Mouse (Mus musculus) olfactory bulb, adult 2 months (tissue): ENCODE data around the gene Kxd1. TPM values are rescaled to one million over a fixed set of nuclear protein-coding genes. Genes with fewer than 3 reads are reported as not detected.

ENCODE experiments used
- H3K27ac ChIP-seq: fragments of 200-500 bp; 2 replicates; pipeline ENCODE4 v1.5.1; 2012; ENCODE audit warnings: low read depth, low read length; ENCODE audit not compliant: insufficient read depth
- H3K4me1 ChIP-seq: fragments of 200-500 bp; 2 replicates; pipeline ENCODE4 v1.6.1; 2012; ENCODE audit warnings: low read length; ENCODE audit not compliant: control insufficient read depth, insufficient read depth
- H3K4me3 ChIP-seq: fragments of 200-500 bp; 2 replicates; pipeline ENCODE4 v1.5.1; 2012; ENCODE audit warnings: mild to moderate bottlenecking, low read depth, low read length, moderate library complexity; ENCODE audit not compliant: insufficient read depth
- CTCF ChIP-seq: fragments of 200-500 bp; IDR thresholded peaks from 2 replicates; pipeline ENCODE4 v1.5.1; 2012; ENCODE audit warnings: low read depth, mild to moderate bottlenecking, low read length, moderate library complexity; ENCODE audit not compliant: insufficient read depth
- POLR2A ChIP-seq: fragments of 200-500 bp; IDR thresholded peaks from 2 replicates; pipeline ENCODE4 v1.6.1; 2012; ENCODE audit warnings: mild to moderate bottlenecking, low read depth, low read length, moderate library complexity; ENCODE audit not compliant: insufficient read depth
- WGBS: fragments of 180-500 bp; shearing (Covaris S2); methylation state at CpG from one replicate; pipeline ENCODE4 v1.1.7; 2018; 5-methylcytosine and 5-hydroxymethylcytosine counted together
- polyA plus RNA-seq: library from polyadenylated mRNA; stranded (reverse); fragments of >200 nt; gene quantifications from 2 replicates; pipeline ENCODE4 v1.2.4, GENCODE M21; 2012; ENCODE audit warnings: low replicate concordance; ENCODE audit not compliant: missing spikeins, insufficient read depth, insufficient read length

The Kxd1 gene
- polyA plus RNA-seq, 1 experiment, result not detected

DNA sequence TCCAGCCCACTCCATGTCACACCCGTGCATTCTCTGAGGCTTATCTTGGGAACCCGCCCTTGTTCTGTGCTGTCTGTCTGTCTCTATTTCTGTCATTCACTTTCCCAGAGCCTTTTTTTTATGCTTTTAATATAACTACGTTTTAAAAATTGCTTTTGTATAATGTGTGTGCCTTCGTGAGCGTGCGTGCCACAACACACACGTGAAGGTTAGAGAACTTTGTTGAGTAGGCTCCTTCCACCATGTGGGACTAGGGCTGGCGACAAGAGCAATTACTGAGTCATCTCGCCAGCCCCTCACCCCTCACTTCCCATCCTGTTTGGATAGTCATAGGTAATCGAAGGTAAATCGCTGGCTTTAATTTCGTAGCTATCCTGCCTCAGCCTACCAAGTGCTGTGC, 25.2 kb downstream of the Kxd1 start:
- TF ChIP-seq POLR2A, result no peak
- no peak for TF ChIP-seq CTCF
- no peak overlapping the region for H3K4me3 ChIP-seq
- peaks cover 42% of the 10 kb centered on the region for H3K4me1 ChIP-seq
- 50% methylated on average over 12 of the region's 12 CpGs for WGBS
- H3K27ac ChIP-seq, result no peak overlapping the region

DNA sequence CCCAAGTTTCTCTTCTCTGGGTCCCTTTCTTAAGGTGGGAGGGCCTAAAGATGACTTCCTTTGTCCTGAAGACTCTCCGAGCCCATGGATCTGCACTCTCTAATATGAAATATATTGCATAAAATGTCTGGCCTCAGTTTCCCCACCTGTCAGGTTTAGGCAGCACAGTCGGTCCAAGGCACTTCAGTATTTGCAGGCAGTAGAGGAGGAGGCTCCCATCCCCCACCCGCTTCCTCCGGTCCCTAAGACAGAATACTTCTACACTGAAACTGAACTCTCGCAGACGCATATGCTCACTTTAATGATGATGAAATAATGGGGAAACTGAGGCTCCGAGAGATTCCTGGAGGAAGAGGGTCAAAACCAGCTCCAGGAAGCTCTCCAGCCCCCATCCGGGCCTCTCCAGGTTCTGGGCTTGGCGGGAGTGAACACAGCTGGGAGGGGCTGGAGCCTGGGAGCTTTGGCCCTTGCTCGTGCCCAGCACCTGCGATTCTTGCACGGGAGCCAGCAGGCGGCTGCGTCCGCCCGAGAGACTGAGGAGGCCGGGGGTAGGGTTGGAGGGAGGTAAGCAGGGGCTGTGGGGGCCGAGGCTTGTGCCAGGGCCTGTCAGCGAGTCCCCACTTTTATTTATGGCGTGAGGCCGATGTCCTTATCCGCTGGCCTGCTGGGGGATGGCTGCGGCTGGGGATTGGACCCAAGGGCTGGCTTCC, 25.8 kb downstream of the Kxd1 start:
- H3K27ac ChIP-seq, result no peak overlapping the region
- H3K4me3 ChIP-seq, result no peak overlapping the region
- H3K4me1 ChIP-seq, result peaks cover 42% of the 10 kb centered on the region
- whole genome bisulfite sequencing, result 24% methylated on average over 23 of the region's 23 CpGs
- TF ChIP-seq CTCF (no peak), POLR2A (no peak)

DNA sequence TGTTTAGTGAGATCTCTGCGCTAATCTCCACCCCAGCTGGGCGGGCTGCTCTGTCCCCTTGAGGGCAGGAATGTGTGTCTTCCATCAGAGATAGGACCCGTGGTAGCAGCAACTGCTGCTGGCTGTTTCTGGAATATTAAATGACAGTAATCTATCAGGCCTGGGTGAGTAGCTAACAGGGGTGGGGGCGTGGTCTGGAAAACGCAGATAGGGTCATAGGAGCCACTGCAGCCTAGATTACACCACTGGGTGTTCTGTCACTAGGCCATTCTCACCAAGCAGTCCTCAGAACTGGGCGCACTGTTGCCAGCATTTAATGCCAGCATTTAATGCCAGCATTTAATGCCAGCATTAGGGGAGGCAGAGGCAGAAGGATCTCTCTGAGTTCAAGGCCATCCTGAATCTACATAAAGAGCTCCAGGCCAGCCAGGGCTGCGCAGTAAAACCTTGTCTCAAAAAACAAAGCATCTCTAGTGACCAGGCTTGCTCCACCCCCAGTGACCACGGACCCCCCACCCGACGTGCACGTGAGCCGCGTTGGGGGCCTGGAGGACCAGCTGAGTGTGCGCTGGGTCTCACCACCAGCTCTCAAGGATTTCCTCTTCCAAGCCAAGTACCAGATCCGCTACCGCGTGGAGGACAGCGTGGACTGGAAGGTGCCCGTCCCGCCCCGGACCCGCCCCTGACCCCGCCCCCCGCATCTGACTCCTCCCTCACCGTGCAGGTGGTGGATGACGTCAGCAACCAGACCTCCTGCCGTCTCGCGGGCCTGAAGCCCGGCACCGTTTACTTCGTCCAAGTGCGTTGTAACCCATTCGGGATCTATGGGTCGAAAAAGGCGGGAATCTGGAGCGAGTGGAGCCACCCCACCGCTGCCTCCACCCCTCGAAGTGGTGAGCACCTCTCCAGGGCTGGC, 27.1 kb downstream of the Kxd1 start:
- 16% methylated on average over 39 of the region's 39 CpGs for WGBS
- TF ChIP-seq CTCF (no peak), POLR2A (no peak)
- Histone ChIP-seq H3K27ac (no peak overlapping the region), H3K4me3 (no peak overlapping the region), H3K4me1 (peaks cover 38% of the 10 kb centered on the region)

GRCm38 (mm10) chr8:70495771-70496062, 32.0 kb downstream of the Kxd1 start:
- H3K4me3 ChIP-seq, result no peak overlapping the region
- H3K4me1 ChIP-seq, result peaks cover 30% of the 10 kb centered on the region
- TF ChIP-seq POLR2A, result no peak
- TF ChIP-seq CTCF, result no peak
- H3K27ac ChIP-seq, result no peak overlapping the region
- 55% methylated on average over 12 of the region's 12 CpGs for WGBS

GRCm38 (mm10) chr8:70495001-70495770, 32.6 kb downstream of the Kxd1 start:
- peaks cover 29% of the 10 kb centered on the region for H3K4me1 ChIP-seq
- no peak overlapping the region for H3K4me3 ChIP-seq
- WGBS, result 32% methylated on average over 21 of the region's 21 CpGs
- TF ChIP-seq CTCF, result no peak
- TF ChIP-seq POLR2A, result no peak
- no peak overlapping the region for H3K27ac ChIP-seq

GRCm38 (mm10) chr8:70494416-70494945, 33.3 kb downstream of the Kxd1 start:
- Histone ChIP-seq H3K4me1 (peaks cover 32% of the 10 kb centered on the region), H3K27ac (no peak overlapping the region), H3K4me3 (no peak overlapping the region)
- 11% methylated on average over 28 of the region's 28 CpGs for WGBS
- TF ChIP-seq CTCF, result no peak
- no peak for TF ChIP-seq POLR2A

DNA sequence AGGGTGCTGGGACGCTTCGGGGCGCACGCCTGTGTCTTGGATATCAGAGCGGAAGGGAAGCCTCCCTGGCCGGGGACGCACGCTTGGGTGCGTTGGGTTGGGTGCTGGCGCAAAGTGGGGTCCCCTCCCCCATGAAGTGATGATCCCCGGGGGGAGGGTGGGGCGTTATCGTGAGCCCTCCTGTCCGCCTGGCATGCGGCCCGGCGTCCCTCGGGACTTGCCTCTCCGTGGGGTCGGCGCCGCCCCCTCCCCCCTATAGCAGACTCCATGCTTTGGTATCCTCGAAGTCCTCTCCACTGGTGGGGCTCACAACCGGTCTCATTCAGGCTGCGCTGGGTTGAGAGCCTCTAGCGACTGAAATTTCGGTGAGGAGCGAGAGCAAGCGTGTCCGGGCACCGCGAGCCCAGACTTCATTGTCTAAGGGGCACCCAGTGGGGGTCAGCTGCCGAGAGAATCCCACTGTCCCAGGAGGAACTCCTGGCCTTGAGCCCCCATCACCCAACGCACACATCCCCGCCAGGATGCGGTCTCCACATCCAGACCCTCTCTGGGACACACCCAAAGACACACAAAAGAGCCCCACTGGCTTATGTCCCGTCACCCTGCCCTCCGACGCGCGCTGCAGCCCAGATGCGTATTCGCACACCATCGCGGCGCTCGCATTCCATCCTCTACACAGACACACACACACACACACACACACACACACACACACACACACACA, 33.9 kb downstream of the Kxd1 start:
- WGBS, result 2% methylated on average over 47 of the region's 47 CpGs
- H3K27ac ChIP-seq, result no peak overlapping the region

More for the DNA sequence above, 33.9 kb downstream of the Kxd1 start:
- Histone ChIP-seq H3K4me1 (peaks cover 38% of the 10 kb centered on the region), H3K4me3 (no peak overlapping the region)
- TF ChIP-seq POLR2A (no peak), CTCF (no peak)
